ENCODE assay signal across 12 mouse cellular contexts in genomic region chr11:120707225-120707624, GRCm38 (mm10). TPM values are rescaled to one million over a fixed set of nuclear protein-coding genes. Genes with fewer than 3 reads are reported as not detected.
A peak's percentile ranks its signal among the peaks of the same experiment; 100 is the strongest.
DNase-seq lines count a peak whose midpoint lies in the region; ATAC-seq lines count a peak whose summit lies in the region.
"Had no signal": no experiment of that assay in that cellular context is flagged by ENCODE, and none has a peak within 500 bp of the region (broad histone marks: within the 10 kb centered on the region; RNA-seq: fewer than 3 reads in every experiment).

No protein-coding gene starts in this region.

- H3K27ac ChIP-seq in hindbrain, embryonic 11.5 days (ENCODE audit: low read depth, low read length), result 0 out of 2 replicates have a peak overlapping the region, but pooled peaks have one; percentile 36
- H3K27ac ChIP-seq in hindbrain, embryonic 14.5 days, result no peak overlapping the region; the same call in 1 of the 2 replicates
- peak overlapping the region; percentile 92 for H3K27ac ChIP-seq in limb, embryonic 12.5 days

- H3K27me3 ChIP-seq in hindbrain, embryonic 11.5 days (ENCODE audit: control insufficient read depth, insufficient read depth, low read length), result no peaks in the 10 kb centered on the region; the same call in 1 of the 2 replicates
- no peaks in the 10 kb centered on the region for H3K27me3 ChIP-seq in hindbrain, embryonic 14.5 days (ENCODE audit: control insufficient read depth, insufficient read depth, low read length)
- no peaks in the 10 kb centered on the region for H3K27me3 ChIP-seq in limb, embryonic 12.5 days

- WGBS in hindbrain, embryonic 11.5 days, result 9% methylated on average over 12 of the region's 12 CpGs
- WGBS in hindbrain, embryonic 14.5 days, result 11% methylated on average over 11 of the region's 12 CpGs
- WGBS in limb, embryonic 12.5 days, result 5% methylated on average over 12 of the region's 12 CpGs

- no peaks in the 10 kb centered on the region for H3K9me3 ChIP-seq in hindbrain, embryonic 11.5 days (ENCODE audit: control insufficient read depth, low read length)
- no peaks in the 10 kb centered on the region for H3K9me3 ChIP-seq in hindbrain, embryonic 14.5 days (ENCODE audit: control insufficient read depth, low read length)
- H3K9me3 ChIP-seq in limb, embryonic 12.5 days, result no peaks in the 10 kb centered on the region

- peak; percentile 25 for DNase-seq in hindbrain, embryonic 11.5 days (ENCODE audit: low spot score)
- DNase-seq in hindbrain, embryonic 14.5 days (ENCODE audit: low spot score), result no peak
- DNase-seq in ES-CJ7 (ENCODE audit: low read depth, low spot score), result peak; percentile 71
- DNase-seq in embryo, embryonic 10.5 days (ENCODE audit: low spot score), result peak; percentile 66
- no peak for DNase-seq in cerebellum, postnatal 14 days
- no peak for DNase-seq in adrenal gland, postnatal 25 days
- DNase-seq: gastrocnemius, postnatal 36 days; lung, adult 2 months; thymus, postnatal 14 days had no signal

- H3K4me3 ChIP-seq in hindbrain, embryonic 11.5 days (ENCODE audit: low read depth, low read length), result no peak overlapping the region
- no peak overlapping the region for H3K4me3 ChIP-seq in hindbrain, embryonic 14.5 days (replicated peaks; ENCODE audit: low read length)
- peak overlapping the region; percentile 11; the same call in 1 of the 2 replicates for H3K4me3 ChIP-seq in limb, embryonic 12.5 days (replicated peaks)

- H3K9ac ChIP-seq in hindbrain, embryonic 11.5 days (ENCODE audit: low read depth, low read length), result 0 out of 2 replicates have a peak overlapping the region, but pooled peaks have one; percentile 12
- no peak overlapping the region for H3K9ac ChIP-seq in hindbrain, embryonic 14.5 days
- H3K9ac ChIP-seq in limb, embryonic 12.5 days (replicated peaks), result peak overlapping the region; percentile 48

- H3K4me2 ChIP-seq in hindbrain, embryonic 11.5 days (replicated peaks; ENCODE audit: low read depth, low read length), result 0 out of 2 replicates have a peak overlapping the region, but pooled peaks have one; percentile 19
- H3K4me2 ChIP-seq in hindbrain, embryonic 14.5 days (replicated peaks), result no peak overlapping the region
- H3K4me2 ChIP-seq in limb, embryonic 12.5 days, result peak overlapping the region; percentile 46

- no peak; the same call in 1 of the 2 replicates for ATAC-seq in hindbrain, embryonic 11.5 days (ENCODE audit: low FRiP score)
- no peak for ATAC-seq in hindbrain, embryonic 14.5 days (ENCODE audit: low FRiP score)
- ATAC-seq in limb, embryonic 12.5 days (ENCODE audit: insufficient number of reproducible peaks, insufficient read depth, low FRiP score, low TSS enrichment, low read depth), result peak; percentile 7; the same call in 1 of the 2 replicates
- no peak for ATAC-seq in megakaryocyte-erythroid progenitor cell, adult 5-6 weeks (replicated peaks; ENCODE audit: low FRiP score, low TSS enrichment, poor library complexity, severe bottlenecking)
- ATAC-seq: intestine, postnatal 0 days had no signal

- H3K4me1 ChIP-seq in hindbrain, embryonic 11.5 days (replicated peaks; ENCODE audit: control insufficient read depth, insufficient read depth, low read length), result peaks cover 25% of the 10 kb centered on the region
- peaks cover 13% of the 10 kb centered on the region; the same call in 1 of the 2 replicates for H3K4me1 ChIP-seq in hindbrain, embryonic 14.5 days (replicated peaks; ENCODE audit: control insufficient read depth, insufficient read depth, low read length)
- peaks cover 85% of the 10 kb centered on the region for H3K4me1 ChIP-seq in limb, embryonic 12.5 days (replicated peaks)

- H3K36me3 ChIP-seq in hindbrain, embryonic 11.5 days (ENCODE audit: control insufficient read depth, insufficient read depth, low read length), result 0 out of 2 replicates have a peak, but pooled peaks cover 4% of the 10 kb centered on the region
- H3K36me3 ChIP-seq in hindbrain, embryonic 14.5 days (replicated peaks; ENCODE audit: control insufficient read depth, insufficient read depth), result peaks cover 47% of the 10 kb centered on the region
- peaks cover 40% of the 10 kb centered on the region for H3K36me3 ChIP-seq in limb, embryonic 12.5 days

RNA-seq across cellular contexts. Expression of gene Cenpx, which starts 6.3 kb away (rescaled TPM):
- polyA plus RNA-seq in hindbrain, embryonic 11.5 days (2014; fragmentation: Nextera tagmentation; extraction: Ambion mirVana), result 115 and 121 TPM in 2 replicates
- 95.7 and 106 TPM in 2 replicates for polyA plus RNA-seq in hindbrain, embryonic 14.5 days (2014; fragmentation: Nextera tagmentation; extraction: Ambion mirVana)
- 131 and 138 TPM in 2 replicates for polyA plus RNA-seq in limb, embryonic 12.5 days (2016; fragmentation: Nextera tagmentation; extraction: Ambion mirVana)
- 132 and 157 TPM in 2 replicates for total RNA-seq in megakaryocyte-erythroid progenitor cell, adult 5-6 weeks (2014; fragmentation: Nextera tagmentation)
- 95.0 and 99.4 TPM in 2 replicates for total RNA-seq in megakaryocyte-erythroid progenitor cell, adult 5-6 weeks (2017)
- total RNA-seq in adrenal gland, postnatal 25 days (2021), result 52.6 and 54.2 TPM in 2 replicates

RNA-seq across cellular contexts. Expression of gene Lrrc45, which starts 6.5 kb away (rescaled TPM):
- polyA plus RNA-seq in hindbrain, embryonic 11.5 days (2014; fragmentation: Nextera tagmentation; extraction: Ambion mirVana), result 30.7 and 34.4 TPM in 2 replicates
- polyA plus RNA-seq in hindbrain, embryonic 14.5 days (2014; fragmentation: Nextera tagmentation; extraction: Ambion mirVana), result 52.7 and 56.5 TPM in 2 replicates
- polyA plus RNA-seq in limb, embryonic 12.5 days (2016; fragmentation: Nextera tagmentation; extraction: Ambion mirVana), result 77.9 and 78.4 TPM in 2 replicates
- 25.3 and 34.4 TPM in 2 replicates for total RNA-seq in megakaryocyte-erythroid progenitor cell, adult 5-6 weeks (2014; fragmentation: Nextera tagmentation)
- 37.0 and 38.1 TPM in 2 replicates for total RNA-seq in megakaryocyte-erythroid progenitor cell, adult 5-6 weeks (2017)
- 40.9 and 46.8 TPM in 2 replicates for total RNA-seq in adrenal gland, postnatal 25 days (2021)

RNA-seq across cellular contexts. Expression of gene Rac3, which starts 14.0 kb away (rescaled TPM):
- 17.6 and 18.2 TPM in 2 replicates for polyA plus RNA-seq in hindbrain, embryonic 11.5 days (2014; fragmentation: Nextera tagmentation; extraction: Ambion mirVana)
- polyA plus RNA-seq in hindbrain, embryonic 14.5 days (2014; fragmentation: Nextera tagmentation; extraction: Ambion mirVana), result 124 and 134 TPM in 2 replicates
- 48.5 and 51.2 TPM in 2 replicates for polyA plus RNA-seq in limb, embryonic 12.5 days (2016; fragmentation: Nextera tagmentation; extraction: Ambion mirVana)
- 1.6 and 2.9 TPM in 2 replicates for total RNA-seq in megakaryocyte-erythroid progenitor cell, adult 5-6 weeks (2014; fragmentation: Nextera tagmentation)
- total RNA-seq in megakaryocyte-erythroid progenitor cell, adult 5-6 weeks (2017), result not detected in 2 replicates
- 5.6 and 10.0 TPM in 2 replicates for total RNA-seq in adrenal gland, postnatal 25 days (2021)

RNA-seq across cellular contexts. Expression of gene Dcxr, which starts 19.9 kb away (rescaled TPM):
- 14.3 and 15.2 TPM in 2 replicates for polyA plus RNA-seq in hindbrain, embryonic 11.5 days (2014; fragmentation: Nextera tagmentation; extraction: Ambion mirVana)
- 9.0 and 13.7 TPM in 2 replicates for polyA plus RNA-seq in hindbrain, embryonic 14.5 days (2014; fragmentation: Nextera tagmentation; extraction: Ambion mirVana)
- polyA plus RNA-seq in limb, embryonic 12.5 days (2016; fragmentation: Nextera tagmentation; extraction: Ambion mirVana), result 14.8 and 17.8 TPM in 2 replicates
- total RNA-seq in megakaryocyte-erythroid progenitor cell, adult 5-6 weeks (2014; fragmentation: Nextera tagmentation), result 12.7 and 14.9 TPM in 2 replicates
- 6.2 and 10.2 TPM in 2 replicates for total RNA-seq in megakaryocyte-erythroid progenitor cell, adult 5-6 weeks (2017)
- total RNA-seq in adrenal gland, postnatal 25 days (2021), result 59.0 and 82.3 TPM in 2 replicates

RNA-seq across cellular contexts. Expression of gene Cbr2, which starts 24.7 kb away (rescaled TPM):
- 0.82 and 1.6 TPM in 2 replicates for polyA plus RNA-seq in hindbrain, embryonic 11.5 days (2014; fragmentation: Nextera tagmentation; extraction: Ambion mirVana)
- polyA plus RNA-seq in hindbrain, embryonic 14.5 days (2014; fragmentation: Nextera tagmentation; extraction: Ambion mirVana), result 0.64 and 0.90 TPM in 2 replicates
- 4.6 and 7.2 TPM in 2 replicates for polyA plus RNA-seq in limb, embryonic 12.5 days (2016; fragmentation: Nextera tagmentation; extraction: Ambion mirVana)
- total RNA-seq in megakaryocyte-erythroid progenitor cell, adult 5-6 weeks (2014; fragmentation: Nextera tagmentation), result not detected in 2 replicates
- total RNA-seq in megakaryocyte-erythroid progenitor cell, adult 5-6 weeks (2017), result not detected in 2 replicates
- total RNA-seq in adrenal gland, postnatal 25 days (2021), result 1.9 and 3.7 TPM in 2 replicates

Comparison
In these comparisons a context has a peak if more than half of its experiments do, and no peak if none do; other contexts are left out.
1. DNase-seq: peak in hindbrain, embryonic 11.5 days (single experiment), ES-CJ7 (single experiment) and embryo, embryonic 10.5 days (single experiment); none in hindbrain, embryonic 14.5 days (single experiment), cerebellum, postnatal 14 days (0 of 2) and adrenal gland, postnatal 25 days (single experiment).